Mouse (Mus musculus) CH12.LX (cell line): ENCODE data around the gene Mdm1. TPM values are rescaled to one million over a fixed set of nuclear protein-coding genes. Genes with fewer than 3 reads are reported as not detected.
"Not testable (repeated sequence)": the region's sequence is repeated elsewhere in the genome, so short reads cannot be mapped to it uniquely, and the experiment has no call there.

ENCODE experiments used
- DNase-seq: peaks from one replicate; pipeline ENCODE4 v3.0.0-alpha.2; 2013; ENCODE audit errors: extremely low read depth
- H3K27ac ChIP-seq: 2 replicates; pipeline ENCODE4 v1.5.1; 2012; ENCODE audit warnings: low read depth, mild to moderate bottlenecking, control low read depth, moderate library complexity; ENCODE audit not compliant: insufficient read depth
- H3K27me3 ChIP-seq: replicated peaks from 2 replicates; pipeline ENCODE3; 2012; ENCODE audit warnings: inconsistent platforms
- H3K36me3 ChIP-seq, 2 experiments: replicated peaks in 1 of 2; 2 replicates each; pipeline versions ENCODE3 to v1.6.1; 2012; ENCODE audit warnings: inconsistent platforms in 1 of 2, low read length in 1 of 2, mild to moderate bottlenecking in 1 of 2, mixed read lengths in 1 of 2, moderate library complexity in 1 of 2; ENCODE audit not compliant: control insufficient read depth in 1 of 2, insufficient read depth in 1 of 2
- H3K4me1 ChIP-seq, 2 experiments: 2 replicates each; pipeline ENCODE4 v1.6.1; 2012; ENCODE audit warnings: inconsistent platforms in 1 of 2, moderate library complexity in 1 of 2; ENCODE audit not compliant: insufficient read depth in 2 of 2, control insufficient read depth in 1 of 2
- H3K4me2 ChIP-seq: 2 replicates; pipeline ENCODE4 v1.6.1; 2012; ENCODE audit warnings: low read depth, mild to moderate bottlenecking, control low read depth; ENCODE audit not compliant: poor library complexity, insufficient read depth, severe bottlenecking
- H3K4me3 ChIP-seq, 3 experiments: fragments of 150-350 bp in 1 of 3; sonication (generic) in 1 of 3; replicated peaks in 1 of 3; 2 replicates each; pipeline versions ENCODE3 to v1.5.1; 2011 to 2012; ENCODE audit warnings: low read depth in 2 of 3, low read length in 2 of 3, mild to moderate bottlenecking in 2 of 3, moderate library complexity in 2 of 3, control low read depth in 1 of 3, improper control_type of control experiment in 1 of 3, inconsistent platforms in 1 of 3, mixed read lengths in 1 of 3; ENCODE audit not compliant: poor library complexity in 1 of 3
- H3K79me2 ChIP-seq: replicated peaks from 2 replicates; pipeline ENCODE4 v1.6.1; 2012; ENCODE audit warnings: mild to moderate bottlenecking, moderate library complexity; ENCODE audit not compliant: control insufficient read depth, poor library complexity, insufficient read depth, severe bottlenecking; ENCODE audit errors: extremely low read depth
- H3K9ac ChIP-seq: 2 replicates; pipeline ENCODE4 v1.6.1; 2012; ENCODE audit warnings: low read depth, mild to moderate bottlenecking, control low read depth, moderate library complexity; ENCODE audit not compliant: insufficient read depth
- H3K9me3 ChIP-seq: replicated peaks from 2 replicates; pipeline ENCODE3; 2012; ENCODE audit warnings: low read length, inconsistent platforms, mixed read lengths
- BHLHE40 ChIP-seq: IDR thresholded peaks from 2 replicates; pipeline ENCODE4 v1.6.1; 2011; ENCODE audit warnings: mild to moderate bottlenecking, low read depth, low read length, improper control_type of control experiment
- IRF4 ChIP-seq: IDR thresholded peaks from 2 replicates; pipeline ENCODE4 v1.6.1; 2014; ENCODE audit warnings: low read depth, mild to moderate bottlenecking, inconsistent platforms, low read length, improper control_type of control experiment
- JUN ChIP-seq: IDR thresholded peaks from 2 replicates; pipeline ENCODE4 v1.6.1; 2011; ENCODE audit warnings: low read depth, mild to moderate bottlenecking, low read length, improper control_type of control experiment, moderate library complexity; ENCODE audit not compliant: insufficient read depth
- MAX ChIP-seq: IDR thresholded peaks from 2 replicates; pipeline ENCODE4 v1.6.1; 2011; ENCODE audit warnings: low read length, improper control_type of control experiment
- MEF2A ChIP-seq: IDR thresholded peaks from 2 replicates; pipeline ENCODE4 v1.6.1; 2014; ENCODE audit warnings: low read depth, mild to moderate bottlenecking, inconsistent platforms, low read length, improper control_type of control experiment, borderline replicate concordance
- RCOR1 ChIP-seq: conservative IDR thresholded peaks from 2 replicates; pipeline ENCODE4 v1.6.1; 2012; ENCODE audit warnings: low read depth, mild to moderate bottlenecking, inconsistent platforms, low read length, improper control_type of control experiment
- USF2 ChIP-seq: conservative IDR thresholded peaks from 2 replicates; pipeline ENCODE4 v1.6.1; 2011; ENCODE audit warnings: low read depth, low read length, improper control_type of control experiment
- ZNF384 ChIP-seq: IDR thresholded peaks from 2 replicates; pipeline ENCODE4 v1.6.1; 2012; ENCODE audit warnings: low read depth, low read length, improper control_type of control experiment, inconsistent platforms
- dilution Hi-C: fragments of 300-500 bp; cut with MboI; formaldehyde crosslinking; loops from 2 replicates; pipeline ENCODE4 v1.14.3; 2020; ENCODE audit warnings: low sequenced_read_pairs; ENCODE audit not compliant: extremely low pct_unique_long_range_greater_than_20kb, extremely low pct_ligation_motif_present
- in situ Hi-C: fragments of 300-500 bp; cut with MboI; formaldehyde crosslinking; loops from 3 replicates; pipeline ENCODE4 v1.14.3; 2019; ENCODE audit warnings: low sequenced_read_pairs, low pct_ligation_motif_present, low pct_unique_long_range_greater_than_20kb, mixed read lengths
- polyA plus RNA-seq: library from polyadenylated mRNA; unstranded; fragments of >175 nt; gene quantifications from 2 replicates; pipeline ENCODE4 v1.2.1, GENCODE M21; 2012; ENCODE audit warnings: low read depth; ENCODE audit not compliant: insufficient read length
- total RNA-seq, 2 experiments: library from RNA; depleted of rRNA; stranded (reverse); fragments of 300-350 nt in 1 of 2; fragments of >200 nt in 1 of 2; gene quantifications; 2 replicates each; pipeline ENCODE4 v1.2.3; 2012 to 2014

Mdm1 gene
- total and polyA plus RNA-seq, 3 experiments = 6.8 to 10.4 (median 9.7) TPM

GRCm38 (mm10) chr10:118178735-118179151, 37.1 kb downstream of the Mdm1 start:
- Histone ChIP-seq H3K27me3 (no peaks in the 10 kb centered on the region), H3K4me2 (peak overlapping the region; percentile 34; the same call in 1 of the 2 replicates), H3K9me3 (no peaks in the 10 kb centered on the region), H3K36me3 (no peaks in the 10 kb centered on the region), H3K9ac (no peak overlapping the region), H3K27ac (no peak overlapping the region), H3K4me3 (no peak overlapping the region), H3K79me2 (no peaks in the 10 kb centered on the region), H3K4me1 (no peaks in the 10 kb centered on the region)
- dilution Hi-C loops = no loop called here
- TF ChIP-seq BHLHE40 = 0 out of 2 replicates have a peak, but pooled peaks have one; percentile 27
- no peak for TF ChIP-seq RCOR1
- TF ChIP-seq IRF4 = 0 out of 2 replicates have a peak, but pooled peaks have one; percentile 7
- TF ChIP-seq USF2 = no peak
- in situ Hi-C loops = no loop called here
- peak; percentile 21 for DNase-seq

DNA sequence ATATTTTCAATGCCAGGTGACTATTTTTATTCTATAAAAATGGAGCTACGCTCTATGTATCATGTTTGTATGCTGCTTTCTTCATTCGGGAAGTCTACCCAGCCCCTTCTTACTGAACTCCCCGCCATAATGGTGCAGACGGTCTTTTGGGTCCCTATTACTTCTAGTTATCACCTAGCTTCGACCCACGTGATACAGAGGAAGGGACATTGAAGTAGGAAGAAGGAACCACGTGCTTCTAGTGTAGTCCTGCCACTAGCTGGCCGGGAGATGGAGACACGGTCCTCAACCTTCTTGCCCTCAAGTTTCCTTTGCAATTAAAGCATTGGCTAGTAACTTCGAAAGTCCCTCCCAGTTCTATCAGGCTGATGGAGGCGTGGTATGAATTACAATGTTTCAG, 37.7 kb downstream of the Mdm1 start:
- no peak overlapping the region for H3K9ac ChIP-seq

DNA sequence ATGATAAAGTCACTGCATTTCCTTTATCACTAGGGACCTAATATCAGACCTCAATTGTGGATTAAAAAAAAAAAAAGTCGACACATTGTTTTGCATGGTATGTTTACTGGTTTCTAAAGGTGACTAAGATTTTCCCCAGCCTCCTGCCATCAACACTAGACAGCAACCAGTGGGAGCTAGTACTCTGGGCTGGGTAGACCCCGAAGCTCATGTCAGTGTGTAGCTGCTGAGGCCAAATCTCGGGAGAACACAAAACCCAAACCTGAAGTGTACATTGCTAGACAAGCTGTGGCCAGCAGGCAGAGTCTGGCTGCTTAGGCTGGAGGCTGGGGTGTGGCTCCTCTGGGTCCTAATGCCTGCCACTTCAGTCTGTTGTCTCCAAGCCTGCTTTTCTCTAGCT, 53.5 kb downstream of the Mdm1 start:
- H3K4me3 ChIP-seq, H3K9ac ChIP-seq, in situ Hi-C loops, dilution Hi-C loops, H3K36me3 ChIP-seq, H3K79me2 ChIP-seq, H3K27me3 ChIP-seq: not testable (repeated sequence)
- peak; percentile 52; the same call in 1 of the 2 replicates for TF ChIP-seq ZNF384
- TF ChIP-seq JUN = 0 out of 2 replicates have a peak, but pooled peaks have one; percentile 5
- TF ChIP-seq, all 38 proteins: peak for 2; not testable (repeated sequence) for 36
- not testable (repeated sequence) for H3K27ac ChIP-seq, H3K4me1 ChIP-seq, H3K9me3 ChIP-seq
- DNase-seq = peak; percentile 43
- peak overlapping the region; percentile 50; the same call in 1 of the 2 replicates for H3K4me2 ChIP-seq

More for the DNA sequence above, 37.7 kb downstream of the Mdm1 start:
- Histone ChIP-seq H3K4me3 (no peak overlapping the region), H3K27me3 (no peaks in the 10 kb centered on the region), H3K27ac (no peak overlapping the region), H3K9me3 (no peaks in the 10 kb centered on the region), H3K4me2 (no peak overlapping the region), H3K4me1 (no peaks in the 10 kb centered on the region), H3K79me2 (no peaks in the 10 kb centered on the region), H3K36me3 (no peaks in the 10 kb centered on the region)
- TF ChIP-seq MAX (peak; percentile 69; the same call in 1 of the 2 replicates), IRF4 (no peak), MEF2A (no peak)
- in situ Hi-C loops (no loop called here), dilution Hi-C loops (no loop called here)
- DNase-seq = no peak
